Mouse (Mus musculus): ENCODE data around the gene Zfp386.

GRCm38 (mm10) chr12:116056112-116056511 lies 8.6 kb downstream of the Zfp386 start:
- no peak for TF ChIP-seq POLR2A (IDR thresholded peaks at IDR 0.05; ENCODE audit: insufficient read depth, low read depth, low read length)
- no peak for TF ChIP-seq CTCF (IDR thresholded peaks at IDR 0.05; ENCODE audit: insufficient read depth, low read depth, low read length)

All from olfactory bulb, adult 2 months (tissue).